Mouse (Mus musculus): Measurements from ENCODE around the gene Hsbp1. TPM values are rescaled to one million over a fixed set of nuclear protein-coding genes. Genes with fewer than 3 reads are reported as not detected.
A peak's percentile ranks its signal among the peaks of the same experiment; 100 is the strongest.
"Not testable (repeated sequence)": the region's sequence is repeated elsewhere in the genome, so short reads cannot be mapped to it uniquely, and the experiment has no call there.

Gene Hsbp1
- polyA plus RNA-seq, 1 experiment from 2014 or later = 276 TPM

GRCm38 (mm10) chr8:119352977-119353658 is 8.8 kb downstream of the Hsbp1 start:
- H3K9me3 ChIP-seq = no peaks in the 10 kb centered on the region
- H3K9ac ChIP-seq = no peak overlapping the region
- H3K4me2 ChIP-seq (replicated peaks) = no peak overlapping the region
- no peaks in the 10 kb centered on the region for H3K4me1 ChIP-seq (replicated peaks)
- 79% methylated on average over 10 of the region's 10 CpGs for WGBS
- H3K27me3 ChIP-seq (replicated peaks) = no peaks in the 10 kb centered on the region
- no peak overlapping the region for H3K27ac ChIP-seq
- ATAC-seq = no peak
- peaks cover 10% of the 10 kb centered on the region for H3K36me3 ChIP-seq
- no peak overlapping the region for H3K4me3 ChIP-seq (replicated peaks)

- Histone ChIP-seq H3K4me1 (replicated peaks) (no peaks in the 10 kb centered on the region), H3K36me3 (peaks cover 6% of the 10 kb centered on the region; the same call in 1 of the 2 replicates), H3K4me3 (replicated peaks) (no peak overlapping the region), H3K27me3 (replicated peaks) (no peaks in the 10 kb centered on the region), H3K4me2 (replicated peaks) (no peak overlapping the region), H3K9ac (no peak overlapping the region), H3K9me3 (no peaks in the 10 kb centered on the region), H3K27ac (no peak overlapping the region)
- 81% methylated on average over 6 of the region's 6 CpGs for WGBS
- no peak for ATAC-seq
These were observed 9.4 kb downstream of the Hsbp1 start for GRCm38 (mm10) chr8:119353659-119354023.

- not testable (repeated sequence) for H3K9ac ChIP-seq; H3K36me3 ChIP-seq; ATAC-seq; H3K27me3 ChIP-seq (replicated peaks); H3K27ac ChIP-seq; H3K4me2 ChIP-seq (replicated peaks); H3K4me3 ChIP-seq (replicated peaks); H3K9me3 ChIP-seq; H3K4me1 ChIP-seq (replicated peaks)
- WGBS = 68% methylated on average over 5 of the region's 5 CpGs
These were observed 12.3 kb downstream of the Hsbp1 start for GRCm38 (mm10) chr8:119356631-119357030.

GRCm38 (mm10) chr8:119358175-119358574 is 13.9 kb downstream of the Hsbp1 start:
- WGBS = 77% methylated on average over 7 of the region's 7 CpGs
- H3K27me3 ChIP-seq (replicated peaks) = no peaks in the 10 kb centered on the region
- ATAC-seq = no peak

GRCm38 (mm10) chr8:119358836-119359235 is 14.5 kb downstream of the Hsbp1 start:
- Histone ChIP-seq H3K9ac (no peak overlapping the region), H3K27me3 (replicated peaks) (no peaks in the 10 kb centered on the region), H3K4me2 (replicated peaks) (no peak overlapping the region), H3K4me3 (replicated peaks) (no peak overlapping the region), H3K36me3 (no peaks in the 10 kb centered on the region), H3K4me1 (replicated peaks) (no peaks in the 10 kb centered on the region), H3K27ac (no peak overlapping the region), H3K9me3 (no peaks in the 10 kb centered on the region)
- ATAC-seq = no peak
- WGBS = 47% methylated on average over 14 of the region's 14 CpGs

More at GRCm38 (mm10) chr8:119358175-119358574, 13.9 kb downstream of the Hsbp1 start:
- Histone ChIP-seq H3K4me3 (replicated peaks) (no peak overlapping the region), H3K9me3 (no peaks in the 10 kb centered on the region), H3K27ac (no peak overlapping the region), H3K4me2 (replicated peaks) (no peak overlapping the region), H3K4me1 (replicated peaks) (no peaks in the 10 kb centered on the region), H3K9ac (no peak overlapping the region), H3K36me3 (no peaks in the 10 kb centered on the region)

GRCm38 (mm10) chr8:119360686-119361295 is 16.5 kb downstream of the Hsbp1 start:
- WGBS = 28% methylated on average over 8 of the region's 8 CpGs
- Histone ChIP-seq H3K9me3 (no peaks in the 10 kb centered on the region), H3K4me3 (replicated peaks) (no peak overlapping the region), H3K4me2 (replicated peaks) (no peak overlapping the region), H3K36me3 (no peaks in the 10 kb centered on the region), H3K9ac (no peak overlapping the region), H3K27me3 (replicated peaks) (no peaks in the 10 kb centered on the region), H3K27ac (no peak overlapping the region), H3K4me1 (replicated peaks) (no peaks in the 10 kb centered on the region)
- ATAC-seq = peak; percentile 39; the same call in 1 of the 2 replicates

- WGBS = 78% methylated on average over 9 of the region's 9 CpGs
These were observed 30.4 kb downstream of the Hsbp1 start for GRCm38 (mm10) chr8:119374716-119375115.

GRCm38 (mm10) chr8:119378476-119378875 is 34.2 kb downstream of the Hsbp1 start:
- no peaks in the 10 kb centered on the region for H3K36me3 ChIP-seq
- H3K4me3 ChIP-seq (replicated peaks) = no peak overlapping the region
- WGBS = 73% methylated on average over 7 of the region's 7 CpGs
- ATAC-seq = no peak
- H3K27me3 ChIP-seq (replicated peaks) = no peaks in the 10 kb centered on the region
- no peak overlapping the region for H3K4me2 ChIP-seq (replicated peaks)
- H3K9ac ChIP-seq = no peak overlapping the region
- H3K4me1 ChIP-seq (replicated peaks) = no peaks in the 10 kb centered on the region
- no peaks in the 10 kb centered on the region for H3K9me3 ChIP-seq
- no peak overlapping the region for H3K27ac ChIP-seq

More at GRCm38 (mm10) chr8:119374716-119375115, 30.4 kb downstream of the Hsbp1 start:
- not testable (repeated sequence) for H3K4me3 ChIP-seq (replicated peaks); H3K27me3 ChIP-seq (replicated peaks); H3K4me1 ChIP-seq (replicated peaks); H3K27ac ChIP-seq; H3K9me3 ChIP-seq; H3K36me3 ChIP-seq; ATAC-seq; H3K4me2 ChIP-seq (replicated peaks); H3K9ac ChIP-seq

- no peaks in the 10 kb centered on the region for H3K9me3 ChIP-seq
- H3K36me3 ChIP-seq = no peaks in the 10 kb centered on the region
- no peaks in the 10 kb centered on the region for H3K27me3 ChIP-seq (replicated peaks)
- H3K9ac ChIP-seq = no peak overlapping the region
- no peak overlapping the region for H3K4me3 ChIP-seq (replicated peaks)
- WGBS = 43% methylated on average over 4 of the region's 4 CpGs
- no peak overlapping the region for H3K4me2 ChIP-seq (replicated peaks)
- ATAC-seq = no peak
- no peaks in the 10 kb centered on the region for H3K4me1 ChIP-seq (replicated peaks)
- H3K27ac ChIP-seq = no peak overlapping the region
These were observed 36.3 kb downstream of the Hsbp1 start for GRCm38 (mm10) chr8:119380619-119381018.

GRCm38 (mm10) chr8:119384478-119384877 is 40.2 kb downstream of the Hsbp1 start:
- 0 out of 2 replicates have a peak, but pooled peaks have one; percentile 25 for ATAC-seq

GRCm38 (mm10) chr8:119385854-119386253 is 41.6 kb downstream of the Hsbp1 start:
- no peak overlapping the region for H3K27ac ChIP-seq
- ATAC-seq = no peak
- H3K9ac ChIP-seq = no peak overlapping the region
- no peaks in the 10 kb centered on the region for H3K27me3 ChIP-seq (replicated peaks)
- no peak overlapping the region for H3K4me2 ChIP-seq (replicated peaks)
- H3K4me1 ChIP-seq (replicated peaks) = no peaks in the 10 kb centered on the region
- H3K36me3 ChIP-seq = no peaks in the 10 kb centered on the region
- H3K4me3 ChIP-seq (replicated peaks) = no peak overlapping the region
- 73% methylated on average over 6 of the region's 6 CpGs for WGBS
- no peaks in the 10 kb centered on the region for H3K9me3 ChIP-seq

More at GRCm38 (mm10) chr8:119384478-119384877, 40.2 kb downstream of the Hsbp1 start:
- H3K27me3 ChIP-seq (replicated peaks) = no peaks in the 10 kb centered on the region
- no peak overlapping the region for H3K4me3 ChIP-seq (replicated peaks)
- no peaks in the 10 kb centered on the region for H3K9me3 ChIP-seq
- H3K4me1 ChIP-seq (replicated peaks) = no peaks in the 10 kb centered on the region
- H3K4me2 ChIP-seq (replicated peaks) = no peak overlapping the region
- H3K27ac ChIP-seq = no peak overlapping the region
- no peaks in the 10 kb centered on the region for H3K36me3 ChIP-seq
- no peak overlapping the region for H3K9ac ChIP-seq
- 21% methylated on average over 10 of the region's 10 CpGs for WGBS

- Histone ChIP-seq H3K4me2 (replicated peaks) (no peak overlapping the region), H3K27me3 (replicated peaks) (no peaks in the 10 kb centered on the region), H3K4me1 (replicated peaks) (no peaks in the 10 kb centered on the region), H3K9ac (no peak overlapping the region), H3K4me3 (replicated peaks) (no peak overlapping the region), H3K27ac (no peak overlapping the region), H3K36me3 (no peaks in the 10 kb centered on the region), H3K9me3 (no peaks in the 10 kb centered on the region)
- ATAC-seq = no peak
- WGBS = 79% methylated on average over 6 of the region's 6 CpGs
These were observed 42.7 kb downstream of the Hsbp1 start for GRCm38 (mm10) chr8:119386988-119387387.

- peak overlapping the region; percentile 86 for H3K4me3 ChIP-seq (replicated peaks)
- H3K27me3 ChIP-seq (replicated peaks) = no peaks in the 10 kb centered on the region
- ATAC-seq = peak; percentile 16; the same call in 1 of the 2 replicates
- H3K27ac ChIP-seq = 0 out of 2 replicates have a peak overlapping the region, but pooled peaks have one; percentile 48
- H3K4me2 ChIP-seq (replicated peaks) = peak overlapping the region; percentile 96
- WGBS = 73% methylated on average over 9 of the region's 9 CpGs
- no peaks in the 10 kb centered on the region for H3K9me3 ChIP-seq
- H3K4me1 ChIP-seq (replicated peaks) = peaks cover 11% of the 10 kb centered on the region; the same call in 1 of the 2 replicates
- H3K9ac ChIP-seq = peak overlapping the region; percentile 91
- no peaks in the 10 kb centered on the region for H3K36me3 ChIP-seq
These were observed 49.8 kb downstream of the Hsbp1 start for GRCm38 (mm10) chr8:119394097-119394496.

Measured in intestine, embryonic 15.5 days (tissue).